Mouse (Mus musculus): Measurements from ENCODE around the gene Fbxl20. TPM values are rescaled to one million over a fixed set of nuclear protein-coding genes. Genes with fewer than 3 reads are reported as not detected.
"Not testable (repeated sequence)": the region's sequence is repeated elsewhere in the genome, so short reads cannot be mapped to it uniquely, and the experiment has no call there.

Gene Fbxl20
- 23.9 and 24.1 TPM in 2 replicates for polyA plus RNA-seq (2014; fragmentation: Nextera tagmentation; extraction: Ambion mirVana)

DNA sequence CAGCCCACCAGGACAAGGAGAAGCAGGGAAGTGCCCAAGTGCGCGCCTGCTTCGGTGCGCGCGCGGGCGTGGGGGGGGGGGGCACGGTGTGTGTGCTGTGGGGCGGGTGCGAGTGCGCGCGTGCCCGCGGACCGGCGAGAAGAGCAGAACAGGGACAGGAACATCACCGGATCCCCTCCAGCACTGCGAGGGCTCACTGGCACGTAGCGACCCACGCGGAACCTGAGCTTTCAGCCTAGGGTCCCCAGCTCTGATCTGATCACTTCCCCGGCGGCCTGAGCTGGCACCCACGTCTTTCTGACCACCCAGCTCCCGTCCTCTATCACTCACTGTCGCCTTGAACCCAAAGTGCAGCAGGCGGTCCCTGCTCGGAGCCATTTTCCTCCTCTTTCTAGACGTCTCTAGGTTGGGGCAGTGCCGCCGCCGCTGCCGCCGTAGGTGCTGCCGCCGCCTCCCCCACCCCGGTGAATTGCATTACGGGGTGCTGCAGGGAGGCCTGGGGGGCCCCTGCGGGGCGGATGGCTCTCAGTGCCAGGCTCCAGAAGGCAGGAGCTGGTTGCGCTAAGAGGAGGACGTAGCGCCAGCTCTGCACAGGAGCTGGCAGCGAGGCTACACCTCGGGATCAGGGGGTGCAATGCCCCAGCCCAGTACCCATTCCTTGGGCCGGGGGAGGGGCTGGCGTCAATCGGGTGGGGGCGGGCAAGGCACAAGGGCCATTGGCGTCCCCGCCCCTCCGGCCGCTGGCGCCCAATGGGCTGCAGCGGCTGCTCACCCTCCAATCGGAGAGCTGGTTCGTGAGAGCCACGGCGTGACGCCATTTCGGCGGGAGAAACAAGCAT, at the start of gene Fbxl20:
Fbxl20 (minus strand) TSS at position 618 of the 839 bp plus-strand sequence.
- Histone ChIP-seq H3K27ac (replicated peaks; ENCODE audit: low read depth, low read length) (peak within 1 kb of the TSS; percentile 85), H3K27me3 (ENCODE audit: control insufficient read depth, insufficient read depth, low read length) (no peaks in the 10 kb centered on the region), H3K9me3 (replicated peaks; ENCODE audit: control insufficient read depth, low read length) (no peaks in the 10 kb centered on the region), H3K4me1 (ENCODE audit: control insufficient read depth, insufficient read depth, low read length) (no peaks in the 10 kb centered on the region; the same call in 1 of the 2 replicates), H3K36me3 (replicated peaks; ENCODE audit: control insufficient read depth, insufficient read depth, low read depth, low read length) (no peaks in the 10 kb centered on the region), H3K4me3 (ENCODE audit: low read depth, low read length) (peak within 1 kb of the TSS; percentile 92), H3K4me2 (ENCODE audit: low read depth, low read length) (peak within 1 kb of the TSS; percentile 95), H3K9ac (replicated peaks; ENCODE audit: low read length) (peak within 1 kb of the TSS; percentile 91)
- WGBS, result 0% methylated on average over 55 of the region's 65 CpGs
- peak; percentile 84 for ATAC-seq (replicated peaks; ENCODE audit: insufficient number of reproducible peaks, low FRiP score, low TSS enrichment, low read depth)
- peak; percentile 97 for DNase-seq (ENCODE audit: low spot score)

DNA sequence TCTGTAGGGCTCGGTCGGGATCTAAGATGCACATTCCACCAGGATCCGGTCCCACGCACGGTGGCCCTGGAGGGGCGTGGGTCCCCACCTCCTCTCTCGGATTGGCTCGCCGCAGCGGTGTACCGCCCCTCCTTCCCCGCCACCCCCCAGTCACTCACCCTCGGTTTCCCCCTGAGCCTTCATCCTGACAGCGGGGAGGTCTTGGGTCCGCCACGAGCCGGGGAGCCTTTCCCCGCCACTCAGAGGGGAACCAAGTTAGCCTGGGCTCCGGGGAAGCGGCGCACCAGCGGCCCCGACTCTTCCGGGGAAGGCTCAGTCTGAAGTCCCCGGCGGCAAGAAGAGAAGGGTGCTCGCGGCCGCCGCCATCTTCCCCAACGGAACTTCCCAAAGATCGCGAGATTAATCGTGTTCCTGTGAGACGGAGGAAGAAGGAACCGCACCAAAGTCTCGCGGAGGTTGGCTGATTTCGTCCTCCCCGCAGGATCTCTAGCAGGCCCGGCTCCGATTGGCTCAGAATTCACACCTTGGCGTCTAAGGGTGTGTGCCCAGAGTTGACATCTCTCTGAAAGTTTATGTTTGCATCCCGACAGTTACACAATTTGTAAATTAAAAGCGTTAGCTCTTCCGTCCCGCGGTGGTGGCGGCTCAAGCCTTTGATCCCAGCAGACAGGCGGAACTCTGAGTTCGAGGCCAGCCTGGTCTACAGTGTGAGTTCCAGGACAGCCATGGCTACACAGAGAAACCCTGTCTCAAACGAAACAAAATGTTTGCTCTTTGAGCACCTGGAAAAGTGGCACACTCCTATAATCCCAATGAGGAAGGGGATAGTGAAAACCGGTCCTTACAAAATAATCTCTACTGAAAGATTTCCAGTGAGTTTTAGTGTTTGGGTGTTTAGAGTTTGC, 43.0 kb upstream of the Fbxl20 start, which contains the start of gene Med1:
Med1 (minus strand) TSS at position 393 of the 905 bp plus-strand sequence.
- H3K4me3 ChIP-seq (ENCODE audit: low read depth, low read length), result peak within 1 kb of the TSS; percentile 76
- no peaks in the 10 kb centered on the region for H3K9me3 ChIP-seq (replicated peaks; ENCODE audit: control insufficient read depth, low read length)
- WGBS, result under 1% methylated on average over 52 of the region's 53 CpGs
- ATAC-seq (replicated peaks; ENCODE audit: insufficient number of reproducible peaks, low FRiP score, low TSS enrichment, low read depth) (peak; percentile 94), DNase-seq (ENCODE audit: low spot score) (peak; percentile 98)
- H3K4me2 ChIP-seq (ENCODE audit: low read depth, low read length), result peak within 1 kb of the TSS; percentile 60
- no peaks in the 10 kb centered on the region for H3K27me3 ChIP-seq (ENCODE audit: control insufficient read depth, insufficient read depth, low read length)
- no peaks in the 10 kb centered on the region; the same call in none of the 2 replicates for H3K4me1 ChIP-seq (ENCODE audit: control insufficient read depth, insufficient read depth, low read length)
- peaks cover 3% of the 10 kb centered on the region for H3K36me3 ChIP-seq (replicated peaks; ENCODE audit: control insufficient read depth, insufficient read depth, low read depth, low read length)
- peak within 1 kb of the TSS; percentile 87 for H3K9ac ChIP-seq (replicated peaks; ENCODE audit: low read length)
- H3K27ac ChIP-seq (replicated peaks; ENCODE audit: low read depth, low read length), result peak within 1 kb of the TSS; percentile 44; the same call in 1 of the 2 replicates

DNA sequence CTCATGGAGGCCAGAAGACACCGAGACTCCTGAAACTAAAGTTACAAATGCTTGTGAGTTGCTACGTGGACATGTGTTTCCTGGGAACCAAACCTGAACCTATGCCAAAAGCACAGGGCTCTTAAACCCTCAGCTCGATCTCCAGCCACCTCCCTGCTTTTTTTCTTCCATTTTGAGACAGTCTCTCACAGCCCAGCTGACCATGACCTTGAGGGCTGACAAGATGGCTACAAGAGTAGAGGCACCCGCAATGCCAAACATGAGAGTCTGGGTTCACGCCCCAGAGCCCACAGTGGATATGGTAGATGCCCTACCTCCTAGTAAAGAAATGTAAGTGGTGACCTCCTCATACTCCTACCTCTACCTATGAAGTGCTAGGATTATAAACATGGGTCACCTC, 40.6 kb upstream of the Fbxl20 start:
- H3K27ac ChIP-seq (replicated peaks; ENCODE audit: low read depth, low read length), result no peak overlapping the region
- H3K4me3 ChIP-seq (ENCODE audit: low read depth, low read length), result no peak overlapping the region
- H3K27me3 ChIP-seq (ENCODE audit: control insufficient read depth, insufficient read depth, low read length), result no peaks in the 10 kb centered on the region
- no peak for ATAC-seq (replicated peaks; ENCODE audit: insufficient number of reproducible peaks, low FRiP score, low TSS enrichment, low read depth)
- H3K9me3 ChIP-seq (replicated peaks; ENCODE audit: control insufficient read depth, low read length), result no peaks in the 10 kb centered on the region
- no peak overlapping the region for H3K4me2 ChIP-seq (ENCODE audit: low read depth, low read length)
- WGBS, result 95% methylated on average over 5 of the region's 5 CpGs
- no peak for DNase-seq (ENCODE audit: low spot score)
- peaks cover 6% of the 10 kb centered on the region for H3K36me3 ChIP-seq (replicated peaks; ENCODE audit: control insufficient read depth, insufficient read depth, low read depth, low read length)
- no peak overlapping the region for H3K9ac ChIP-seq (replicated peaks; ENCODE audit: low read length)
- no peaks in the 10 kb centered on the region; the same call in none of the 2 replicates for H3K4me1 ChIP-seq (ENCODE audit: control insufficient read depth, insufficient read depth, low read length)

DNA sequence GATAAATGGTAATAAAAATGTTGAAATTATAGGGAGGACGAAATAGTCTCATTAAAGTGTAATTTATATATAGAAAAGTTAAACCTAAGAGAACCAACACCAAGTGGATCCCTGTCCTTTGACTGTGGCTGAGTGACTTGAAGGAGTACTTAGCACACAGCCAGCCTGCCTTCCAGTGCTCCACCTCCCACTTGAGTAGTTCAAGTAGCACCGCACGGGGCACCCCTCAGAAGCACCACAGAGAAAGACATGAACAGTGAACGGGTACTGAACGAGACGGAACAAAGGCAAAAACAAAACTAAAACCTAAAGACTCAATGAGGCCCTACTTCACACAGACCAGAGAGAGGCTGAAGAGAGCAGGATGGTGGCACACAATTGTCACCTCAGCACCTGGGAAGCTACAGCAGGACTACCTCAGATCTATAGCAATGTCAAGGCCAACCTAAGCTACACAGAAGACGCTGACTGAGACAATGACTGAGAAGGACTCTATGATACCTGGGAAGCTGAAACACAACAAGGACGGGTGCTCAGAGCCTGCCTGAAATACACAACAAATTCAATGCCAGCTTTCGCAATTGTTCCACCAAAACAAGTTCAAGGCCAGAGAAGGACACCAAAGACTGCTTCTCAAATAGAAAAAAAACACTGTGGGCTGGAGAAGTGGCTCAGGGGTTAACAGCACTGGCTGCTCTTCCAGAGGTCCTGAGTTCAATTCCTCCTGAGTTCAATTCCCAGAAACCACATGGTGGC, 37.6 kb upstream of the Fbxl20 start:
- H3K27me3 ChIP-seq (ENCODE audit: control insufficient read depth, insufficient read depth, low read length), result no peaks in the 10 kb centered on the region
- no peaks in the 10 kb centered on the region; the same call in none of the 2 replicates for H3K4me1 ChIP-seq (ENCODE audit: control insufficient read depth, insufficient read depth, low read length)
- H3K36me3 ChIP-seq (replicated peaks; ENCODE audit: control insufficient read depth, insufficient read depth, low read depth, low read length), result peaks cover 15% of the 10 kb centered on the region
- no peak overlapping the region for H3K9ac ChIP-seq (replicated peaks; ENCODE audit: low read length)
- H3K9me3 ChIP-seq (replicated peaks; ENCODE audit: control insufficient read depth, low read length), result no peaks in the 10 kb centered on the region
- H3K4me3 ChIP-seq (ENCODE audit: low read depth, low read length), result no peak overlapping the region
- H3K4me2 ChIP-seq (ENCODE audit: low read depth, low read length), result no peak overlapping the region
- ATAC-seq (replicated peaks; ENCODE audit: insufficient number of reproducible peaks, low FRiP score, low TSS enrichment, low read depth), result no peak
- no peak overlapping the region for H3K27ac ChIP-seq (replicated peaks; ENCODE audit: low read depth, low read length)
- DNase-seq (ENCODE audit: low spot score), result no peak
- WGBS, result 93% methylated on average over 9 of the region's 9 CpGs

DNA sequence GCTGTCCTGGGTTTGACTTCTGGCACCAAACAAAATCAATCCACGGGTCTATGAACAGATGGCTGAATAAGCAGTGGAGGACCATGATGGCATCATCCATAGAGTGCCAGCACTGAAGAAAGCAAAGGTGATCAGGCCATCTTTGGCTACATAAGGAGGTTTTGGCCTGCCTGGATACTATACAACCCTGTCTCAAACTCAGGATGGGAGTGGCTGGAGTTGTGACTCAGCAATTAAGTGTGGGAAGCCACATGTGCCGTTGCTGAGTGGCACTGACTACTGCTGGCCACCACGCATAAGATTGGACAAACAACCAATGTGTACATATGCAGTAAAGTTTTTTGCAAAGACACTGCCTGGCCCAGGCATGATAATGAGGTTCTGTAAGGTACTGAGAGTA, 31.9 kb upstream of the Fbxl20 start:
- peaks cover 15% of the 10 kb centered on the region for H3K36me3 ChIP-seq (replicated peaks; ENCODE audit: control insufficient read depth, insufficient read depth, low read depth, low read length)
- not testable (repeated sequence) for H3K9me3 ChIP-seq (replicated peaks; ENCODE audit: control insufficient read depth, low read length); H3K4me1 ChIP-seq (ENCODE audit: control insufficient read depth, insufficient read depth, low read length); H3K4me2 ChIP-seq (ENCODE audit: low read depth, low read length); H3K4me3 ChIP-seq (ENCODE audit: low read depth, low read length); H3K27ac ChIP-seq (replicated peaks; ENCODE audit: low read depth, low read length); H3K27me3 ChIP-seq (ENCODE audit: control insufficient read depth, insufficient read depth, low read length); ATAC-seq (replicated peaks; ENCODE audit: insufficient number of reproducible peaks, low FRiP score, low TSS enrichment, low read depth); DNase-seq (ENCODE audit: low spot score); H3K9ac ChIP-seq (replicated peaks; ENCODE audit: low read length)
- 90% methylated on average over 3 of the region's 3 CpGs for WGBS

DNA sequence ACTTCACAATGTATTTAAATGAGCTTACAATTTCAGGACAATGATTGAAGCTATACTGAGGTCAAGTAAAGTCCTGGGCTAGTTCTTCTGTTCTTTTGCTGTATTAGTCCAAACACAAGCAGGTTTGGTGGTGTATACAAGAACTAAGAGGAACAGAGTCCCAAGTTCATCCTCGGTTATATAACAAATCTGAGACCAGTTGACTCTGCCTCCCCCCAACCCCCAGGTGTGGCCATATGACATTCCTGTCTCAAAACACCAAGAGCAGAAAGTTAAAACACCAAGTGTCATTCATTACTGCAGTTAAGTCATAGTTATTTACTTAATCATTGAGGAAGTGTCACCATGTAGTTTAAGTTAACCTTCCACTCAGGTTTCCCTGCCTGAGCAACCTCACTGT, 18.2 kb upstream of the Fbxl20 start:
- Histone ChIP-seq H3K27ac (replicated peaks; ENCODE audit: low read depth, low read length) (no peak overlapping the region), H3K9me3 (replicated peaks; ENCODE audit: control insufficient read depth, low read length) (no peaks in the 10 kb centered on the region), H3K27me3 (ENCODE audit: control insufficient read depth, insufficient read depth, low read length) (no peaks in the 10 kb centered on the region), H3K4me1 (ENCODE audit: control insufficient read depth, insufficient read depth, low read length) (no peaks in the 10 kb centered on the region), H3K4me3 (ENCODE audit: low read depth, low read length) (no peak overlapping the region), H3K9ac (replicated peaks; ENCODE audit: low read length) (no peak overlapping the region), H3K4me2 (ENCODE audit: low read depth, low read length) (no peak overlapping the region), H3K36me3 (replicated peaks; ENCODE audit: control insufficient read depth, insufficient read depth, low read depth, low read length) (peaks cover 7% of the 10 kb centered on the region)
- DNase-seq (ENCODE audit: low spot score), result no peak
- ATAC-seq (replicated peaks; ENCODE audit: insufficient number of reproducible peaks, low FRiP score, low TSS enrichment, low read depth), result no peak
- WGBS, result 100% methylated on average over 1 of the region's 1 CpGs

DNA sequence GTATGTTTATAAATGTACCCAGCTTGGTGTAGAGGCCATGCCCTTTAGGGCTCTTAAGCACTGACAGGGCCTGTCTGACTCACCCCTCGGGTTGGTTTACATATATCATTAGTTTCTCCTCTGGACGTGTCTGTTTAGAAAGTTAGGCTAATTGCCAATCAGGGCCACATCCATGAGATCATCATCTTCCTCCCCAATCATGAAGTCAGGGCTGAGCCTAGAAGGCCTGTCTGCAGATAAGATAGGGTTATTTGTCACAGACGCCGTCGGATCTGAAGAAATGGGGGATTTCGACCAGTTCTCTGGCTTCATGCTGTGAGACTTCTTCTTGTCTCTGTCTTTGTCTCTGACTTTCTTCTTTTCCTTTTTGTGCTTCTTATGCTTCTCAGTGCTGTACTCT, 4.9 kb upstream of the Fbxl20 start:
- no peak overlapping the region for H3K9ac ChIP-seq (replicated peaks; ENCODE audit: low read length)
- WGBS, result 89% methylated on average over 6 of the region's 6 CpGs

More for the DNA sequence above, 4.9 kb upstream of the Fbxl20 start:
- no peak for ATAC-seq (replicated peaks; ENCODE audit: insufficient number of reproducible peaks, low FRiP score, low TSS enrichment, low read depth)
- H3K4me1 ChIP-seq (ENCODE audit: control insufficient read depth, insufficient read depth, low read length), result no peaks in the 10 kb centered on the region
- H3K36me3 ChIP-seq (replicated peaks; ENCODE audit: control insufficient read depth, insufficient read depth, low read depth, low read length), result peaks cover 7% of the 10 kb centered on the region
- no peaks in the 10 kb centered on the region for H3K27me3 ChIP-seq (ENCODE audit: control insufficient read depth, insufficient read depth, low read length)
- no peak overlapping the region for H3K4me3 ChIP-seq (ENCODE audit: low read depth, low read length)
- no peak for DNase-seq (ENCODE audit: low spot score)
- no peak overlapping the region for H3K4me2 ChIP-seq (ENCODE audit: low read depth, low read length)
- H3K27ac ChIP-seq (replicated peaks; ENCODE audit: low read depth, low read length), result no peak overlapping the region
- no peaks in the 10 kb centered on the region for H3K9me3 ChIP-seq (replicated peaks; ENCODE audit: control insufficient read depth, low read length)
